Mouse (Mus musculus): Measurements from ENCODE around the gene Acsl3.
A peak's percentile ranks its signal among the peaks of the same experiment; 100 is the strongest.

Gene Acsl3

GRCm38 (mm10) chr1:78657671-78658440, at the start of gene Acsl3, which contains the start of gene Utp14b:
TSS of gene Acsl3 (plus strand) at chr1:78657825.
TSS of gene Utp14b (plus strand) at chr1:78658038.
- DNase-seq (ENCODE audit: inconsistent age in 2 of 2, low spot score in 1 of 2), result peak; percentile 99

- no peak for DNase-seq (ENCODE audit: inconsistent age in 2 of 2, low spot score in 1 of 2)
Observed at GRCm38 (mm10) chr1:78609134-78609907, 48.3 kb upstream of the Acsl3 start.

GRCm38 (mm10) chr1:78611039-78611438, 46.6 kb upstream of the Acsl3 start:
- no peak for DNase-seq (ENCODE audit: inconsistent age in 2 of 2, low spot score in 1 of 2)

GRCm38 (mm10) chr1:78612959-78613358, 44.7 kb upstream of the Acsl3 start:
- DNase-seq (ENCODE audit: inconsistent age in 2 of 2, low spot score in 1 of 2), result no peak

GRCm38 (mm10) chr1:78624352-78624751, 33.3 kb upstream of the Acsl3 start:
- DNase-seq (ENCODE audit: inconsistent age in 2 of 2, low spot score in 1 of 2), result no peak

- peak in 1 of 2 experiments; percentile 36 for DNase-seq (ENCODE audit: inconsistent age in 2 of 2, low spot score in 1 of 2)
Observed at GRCm38 (mm10) chr1:78634486-78634885, 23.1 kb upstream of the Acsl3 start.

- DNase-seq (ENCODE audit: inconsistent age in 2 of 2, low spot score in 1 of 2), result no peak
Observed at GRCm38 (mm10) chr1:78640871-78641270, 16.8 kb upstream of the Acsl3 start.

GRCm38 (mm10) chr1:78641791-78642190, 15.8 kb upstream of the Acsl3 start:
- no peak for DNase-seq (ENCODE audit: inconsistent age in 2 of 2, low spot score in 1 of 2)

- DNase-seq (ENCODE audit: inconsistent age in 2 of 2, low spot score in 1 of 2), result no peak
Observed at GRCm38 (mm10) chr1:78642197-78642596, 15.4 kb upstream of the Acsl3 start.

- no peak for DNase-seq (ENCODE audit: inconsistent age in 2 of 2, low spot score in 1 of 2)
Observed at GRCm38 (mm10) chr1:78647317-78647885, 10.2 kb upstream of the Acsl3 start.

- DNase-seq (ENCODE audit: inconsistent age in 2 of 2, low spot score in 1 of 2), result no peak
Observed at GRCm38 (mm10) chr1:78649269-78650061, 8.2 kb upstream of the Acsl3 start.

GRCm38 (mm10) chr1:78656472-78656871, 1.2 kb upstream of the Acsl3 start:
- DNase-seq (ENCODE audit: inconsistent age in 2 of 2, low spot score in 1 of 2), result peak; percentile 82 to 91

- no peak for DNase-seq (ENCODE audit: inconsistent age in 2 of 2, low spot score in 1 of 2)
Observed at GRCm38 (mm10) chr1:78657021-78657629, 500 bp upstream of the Acsl3 start.

- DNase-seq (ENCODE audit: inconsistent age in 2 of 2, low spot score in 1 of 2), result peak; percentile 21 to 70
Observed at GRCm38 (mm10) chr1:78658441-78659269, 1.0 kb downstream of the Acsl3 start.

GRCm38 (mm10) chr1:78659270-78659823, 1.7 kb downstream of the Acsl3 start:
- DNase-seq (ENCODE audit: inconsistent age in 2 of 2, low spot score in 1 of 2), result peak in 1 of 2 experiments; percentile 55

GRCm38 (mm10) chr1:78664326-78664725, 6.7 kb downstream of the Acsl3 start:
- DNase-seq (ENCODE audit: inconsistent age in 2 of 2, low spot score in 1 of 2), result peak; percentile 30 to 59

- no peak for DNase-seq (ENCODE audit: inconsistent age in 2 of 2, low spot score in 1 of 2)
Observed at GRCm38 (mm10) chr1:78665954-78666499, 8.4 kb downstream of the Acsl3 start.

GRCm38 (mm10) chr1:78666585-78666984, 9.0 kb downstream of the Acsl3 start:
- DNase-seq (ENCODE audit: inconsistent age in 2 of 2, low spot score in 1 of 2), result no peak

- DNase-seq (ENCODE audit: inconsistent age in 2 of 2, low spot score in 1 of 2), result no peak
Observed at GRCm38 (mm10) chr1:78682291-78682690, 24.7 kb downstream of the Acsl3 start.
